Mouse (Mus musculus): Measurements from ENCODE around the gene Wdsub1.

DNA sequence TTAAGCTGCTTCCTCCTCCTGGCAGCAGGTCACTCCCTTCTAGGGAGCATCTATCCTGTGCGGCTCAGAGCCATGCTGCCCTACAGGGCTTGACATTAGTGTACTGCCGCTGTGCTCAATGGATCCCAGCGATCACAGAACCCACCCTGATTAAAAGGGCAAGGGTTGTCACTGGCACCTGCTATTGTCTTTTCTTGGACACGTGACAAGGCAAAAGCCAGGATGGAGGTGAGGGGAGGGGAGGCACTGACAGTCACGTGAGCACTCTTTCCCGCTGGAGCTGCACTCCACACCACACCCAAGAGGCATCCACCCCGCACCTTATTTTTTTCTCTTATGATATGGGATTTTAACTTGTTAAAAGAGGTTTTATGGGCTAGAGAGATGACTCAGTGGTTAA is 50.6 kb downstream of the Wdsub1 start:
- TF ChIP-seq CTCF (IDR thresholded peaks at IDR 0.05; ENCODE audit: borderline replicate concordance, insufficient read depth, low read length) (no peak), POLR2A (IDR thresholded peaks at IDR 0.05; ENCODE audit: low read depth, low read length) (no peak)

Measured in embryonic fibroblast, embryonic 13.5 days (primary cell).